Mouse (Mus musculus) liver, adult 2 months (tissue): ENCODE data around the gene Col26a1. TPM values are rescaled to one million over a fixed set of nuclear protein-coding genes. Genes with fewer than 3 reads are reported as not detected.

Experiments
- DNase-seq: peaks from one replicate; pipeline ENCODE4 v3.0.0-alpha.2; 2011; ENCODE audit warnings: low read depth, low spot score; ENCODE audit errors: extremely low read depth
- H3K27ac ChIP-seq: fragments of 200-500 bp; replicated peaks from 2 replicates; pipeline ENCODE4 v1.5.1; 2012; ENCODE audit warnings: low read depth, mild to moderate bottlenecking, control low read depth, inconsistent platforms, low read length; ENCODE audit not compliant: insufficient read depth
- H3K27me3 ChIP-seq: fragments of 200-500 bp; 2 replicates; pipeline ENCODE4 v1.6.1; 2012; ENCODE audit warnings: mild to moderate bottlenecking, moderate library complexity, low read length, inconsistent platforms; ENCODE audit not compliant: control insufficient read depth, insufficient read depth
- H3K36me3 ChIP-seq: fragments of 200-500 bp; 2 replicates; pipeline ENCODE4 v1.6.1; 2012; ENCODE audit warnings: low read length, inconsistent platforms; ENCODE audit not compliant: control insufficient read depth, insufficient read depth
- H3K4me1 ChIP-seq: fragments of 200-500 bp; 2 replicates; pipeline ENCODE4 v1.6.1; 2011; ENCODE audit warnings: low read length; ENCODE audit not compliant: control insufficient read depth, insufficient read depth
- H3K4me3 ChIP-seq: fragments of 200-500 bp; 2 replicates; pipeline ENCODE4 v1.5.1; 2011; ENCODE audit warnings: low read depth, mild to moderate bottlenecking, control low read depth, low read length, moderate library complexity; ENCODE audit not compliant: insufficient read depth
- H3K79me2 ChIP-seq: fragments of 200-500 bp; 2 replicates; pipeline ENCODE4 v1.6.1; 2012; ENCODE audit warnings: inconsistent platforms, mild to moderate bottlenecking, low read length, moderate library complexity; ENCODE audit not compliant: control insufficient read depth, insufficient read depth
- H3K9ac ChIP-seq: fragments of 200-500 bp; 2 replicates; pipeline ENCODE4 v1.6.1; 2012; ENCODE audit warnings: low read depth, mild to moderate bottlenecking, control low read depth, inconsistent platforms, low read length
- CTCF ChIP-seq: fragments of 200-500 bp; IDR thresholded peaks from 2 replicates; pipeline ENCODE4 v1.5.1; 2011; ENCODE audit warnings: low read depth, low read length, control low read depth
- POLR2A ChIP-seq: fragments of 200-500 bp; IDR thresholded peaks from 2 replicates; pipeline ENCODE4 v1.6.1; 2011; ENCODE audit warnings: low read length, control low read depth; ENCODE audit not compliant: insufficient read depth; ENCODE audit errors: extremely low read depth
- WGBS: fragments of 180-500 bp; shearing (Covaris S2); methylation state at CpG from one replicate; pipeline ENCODE4 v1.1.7; 2018; 5-methylcytosine and 5-hydroxymethylcytosine counted together
- polyA plus RNA-seq: library from polyadenylated mRNA; depleted of rRNA; stranded (reverse); fragments of >200 nt; gene quantifications from 2 replicates; pipeline ENCODE4 v1.2.3, GENCODE M21; 2012
- total RNA-seq: library from RNA; depleted of rRNA; stranded (reverse); fragments of >200 nt; gene quantifications from 2 replicates; pipeline ENCODE4 v1.2.3, GENCODE M21; 2014

Gene Col26a1
- total and polyA plus RNA-seq, 2 experiments = not detected

DNA sequence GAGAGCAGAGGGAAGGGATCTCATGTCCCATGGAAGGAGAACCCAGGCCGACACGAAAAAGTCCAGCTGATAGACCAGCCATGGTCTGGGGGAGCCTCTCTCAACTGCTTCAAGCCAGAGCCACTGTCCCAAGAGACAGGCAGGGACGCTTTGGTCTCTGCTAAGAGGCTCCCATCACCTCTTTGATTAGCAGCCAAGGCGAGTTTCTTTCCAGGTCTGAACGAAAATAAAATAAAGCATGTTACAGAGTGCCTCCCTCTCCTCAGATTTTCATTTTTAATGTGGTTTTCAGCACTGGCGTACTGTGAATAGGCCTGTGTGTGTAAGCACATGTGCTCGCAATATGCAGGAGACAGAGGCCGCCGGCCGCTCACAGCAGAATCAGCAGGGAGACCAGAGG lies 90.5 kb downstream of the Col26a1 start:
- 86% methylated on average over 10 of the region's 10 CpGs for WGBS
- no peak overlapping the region for H3K4me3 ChIP-seq
- H3K79me2 ChIP-seq = no peaks in the 10 kb centered on the region
- H3K4me1 ChIP-seq = no peaks in the 10 kb centered on the region
- no peaks in the 10 kb centered on the region for H3K36me3 ChIP-seq
- H3K27me3 ChIP-seq = no peaks in the 10 kb centered on the region
- TF ChIP-seq CTCF (no peak), POLR2A (no peak)
- DNase-seq = no peak
- no peak overlapping the region for H3K27ac ChIP-seq
- no peak overlapping the region for H3K9ac ChIP-seq

DNA sequence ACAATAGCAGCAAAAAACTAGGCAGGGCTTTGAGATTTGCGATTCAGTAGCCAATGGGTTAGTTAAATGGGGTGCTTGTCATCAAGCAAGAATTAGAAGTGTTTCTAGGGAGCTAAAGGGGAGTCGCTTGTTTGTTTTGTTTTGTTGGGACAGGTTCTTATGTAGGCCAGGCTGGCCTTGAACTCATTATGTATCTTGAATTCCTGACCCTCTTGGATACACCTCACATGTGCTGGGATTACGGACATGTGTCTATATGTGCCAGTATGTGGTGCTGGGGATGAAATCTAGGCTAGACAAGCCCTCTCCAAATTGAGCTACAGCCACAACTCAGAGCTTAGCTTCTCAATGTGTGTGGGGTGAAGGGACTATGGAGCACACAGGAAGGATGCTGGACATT lies 91.8 kb downstream of the Col26a1 start:
- DNase-seq = no peak
- Histone ChIP-seq H3K36me3 (no peaks in the 10 kb centered on the region), H3K4me3 (no peak overlapping the region), H3K27me3 (no peaks in the 10 kb centered on the region), H3K27ac (no peak overlapping the region), H3K4me1 (no peaks in the 10 kb centered on the region), H3K79me2 (no peaks in the 10 kb centered on the region), H3K9ac (no peak overlapping the region)
- no peak for TF ChIP-seq POLR2A
- TF ChIP-seq CTCF = no peak
- WGBS = 73% methylated on average over 3 of the region's 3 CpGs

DNA sequence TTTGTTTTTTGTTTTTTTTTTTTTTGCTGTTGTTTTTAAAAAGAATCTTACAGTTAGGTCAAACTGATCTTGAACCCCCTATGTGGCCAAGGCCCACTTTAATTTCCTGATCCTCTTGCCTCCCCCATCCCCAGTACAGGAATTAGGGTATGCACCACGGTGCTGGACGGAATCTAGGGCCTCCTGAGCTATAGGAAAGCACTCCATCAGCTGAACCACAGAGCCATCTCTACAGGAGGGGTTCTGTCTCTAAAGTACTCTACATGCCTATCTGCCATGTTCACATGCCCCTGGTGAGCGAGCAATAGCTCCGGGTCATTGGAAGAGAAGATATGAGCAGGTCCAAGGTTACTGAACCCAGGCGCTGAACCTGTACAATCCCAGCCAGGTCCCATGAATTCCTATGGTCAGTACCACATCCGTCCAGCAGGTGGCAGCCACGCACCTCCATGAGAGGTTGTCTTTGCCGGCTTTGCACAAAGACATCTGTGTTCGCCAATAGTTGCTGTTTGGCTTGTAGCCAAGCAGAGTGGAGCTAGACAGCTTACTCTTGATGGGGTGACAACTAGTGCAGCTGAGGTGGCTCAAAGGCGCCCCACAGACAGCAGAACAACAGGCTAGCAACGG lies 92.3 kb downstream of the Col26a1 start:
- Histone ChIP-seq H3K27me3 (no peaks in the 10 kb centered on the region), H3K4me1 (no peaks in the 10 kb centered on the region), H3K9ac (no peak overlapping the region), H3K79me2 (no peaks in the 10 kb centered on the region), H3K4me3 (no peak overlapping the region), H3K36me3 (no peaks in the 10 kb centered on the region), H3K27ac (no peak overlapping the region)
- 17% methylated on average over 11 of the region's 11 CpGs for WGBS
- TF ChIP-seq CTCF (peak; percentile 99), POLR2A (no peak)
- peak; percentile 76 for DNase-seq

DNA sequence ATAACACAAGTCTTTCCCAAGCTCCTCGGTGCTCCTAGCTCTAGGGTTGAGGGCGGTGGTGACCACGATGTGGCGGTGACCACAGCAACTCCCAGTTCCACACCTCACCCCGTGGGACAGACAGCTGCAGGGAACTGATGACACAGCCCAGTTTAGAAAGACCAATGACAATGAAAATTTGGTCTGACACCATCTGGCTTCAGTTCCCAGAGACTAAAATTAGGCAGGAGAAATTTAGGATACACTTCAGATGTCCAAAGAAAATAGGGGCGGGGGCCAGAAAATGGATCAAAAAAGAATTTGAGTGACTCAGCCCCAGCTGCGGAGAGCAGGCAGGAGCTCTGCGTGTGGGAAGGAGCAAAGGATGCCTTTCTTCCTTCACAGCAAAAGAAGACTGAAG lies 98.5 kb downstream of the Col26a1 start:
- no peaks in the 10 kb centered on the region for H3K79me2 ChIP-seq
- H3K27ac ChIP-seq = no peak overlapping the region

DNA sequence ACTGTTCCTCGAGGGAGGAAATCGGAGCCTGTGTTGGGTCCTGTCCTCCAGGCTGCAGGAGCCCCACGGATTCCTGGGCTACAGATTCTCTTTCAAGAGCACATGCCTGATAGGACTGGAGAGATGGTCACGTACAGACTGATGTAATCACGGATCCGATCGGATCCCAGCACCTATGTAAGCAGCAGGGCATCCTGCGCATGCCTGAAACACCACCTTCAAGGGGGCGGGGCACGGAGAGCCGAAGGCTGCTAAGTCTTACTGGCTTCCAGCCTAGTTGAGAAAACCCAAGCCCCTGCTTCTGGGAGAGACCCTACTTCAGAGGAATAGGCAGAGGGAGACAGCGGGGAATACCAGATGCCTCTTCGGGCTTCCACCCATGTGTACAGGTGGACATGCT lies 100.4 kb downstream of the Col26a1 start:
- no peak for TF ChIP-seq CTCF
- no peak for TF ChIP-seq POLR2A
- Histone ChIP-seq H3K79me2 (no peaks in the 10 kb centered on the region), H3K4me1 (no peaks in the 10 kb centered on the region), H3K36me3 (no peaks in the 10 kb centered on the region), H3K9ac (no peak overlapping the region), H3K4me3 (no peak overlapping the region), H3K27ac (no peak overlapping the region), H3K27me3 (no peaks in the 10 kb centered on the region)
- no peak for DNase-seq
- WGBS = 58% methylated on average over 13 of the region's 13 CpGs

More for the DNA sequence above, 98.5 kb downstream of the Col26a1 start:
- no peaks in the 10 kb centered on the region for H3K36me3 ChIP-seq
- DNase-seq = no peak
- no peak overlapping the region for H3K9ac ChIP-seq
- TF ChIP-seq CTCF (no peak), POLR2A (no peak)
- no peaks in the 10 kb centered on the region for H3K4me1 ChIP-seq
- H3K27me3 ChIP-seq = no peaks in the 10 kb centered on the region
- 82% methylated on average over 8 of the region's 8 CpGs for whole genome bisulfite sequencing
- no peak overlapping the region for H3K4me3 ChIP-seq

DNA sequence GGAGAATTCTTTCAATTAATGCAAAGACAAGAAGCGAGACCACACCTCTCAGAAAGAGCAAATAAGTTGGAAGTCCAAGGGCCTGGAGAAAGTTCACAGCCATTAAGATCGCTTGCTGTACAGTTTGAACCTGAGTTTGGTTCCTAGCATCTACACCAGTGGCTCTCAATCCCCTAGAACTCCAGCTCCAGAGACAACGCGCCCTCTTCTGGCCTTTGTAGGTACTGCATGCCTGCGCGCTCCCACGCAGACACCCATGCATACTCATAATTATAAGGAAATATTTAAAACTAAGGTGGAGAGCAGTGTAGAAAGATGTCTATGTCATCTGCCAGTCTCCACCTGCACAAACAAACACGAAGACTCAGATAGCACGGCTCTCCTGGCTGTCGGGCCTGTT lies 102.5 kb downstream of the Col26a1 start:
- no peaks in the 10 kb centered on the region for H3K36me3 ChIP-seq
- no peaks in the 10 kb centered on the region for H3K4me1 ChIP-seq
- no peaks in the 10 kb centered on the region for H3K79me2 ChIP-seq
- no peak overlapping the region for H3K4me3 ChIP-seq
- no peak overlapping the region for H3K27ac ChIP-seq
- H3K9ac ChIP-seq = no peak overlapping the region
- TF ChIP-seq CTCF (peak; percentile 84), POLR2A (no peak)
- H3K27me3 ChIP-seq = no peaks in the 10 kb centered on the region
- no peak for DNase-seq
- 32% methylated on average over 10 of the region's 10 CpGs for WGBS
